Mouse (Mus musculus): ENCODE measurements around the gene Vav1.

DNA sequence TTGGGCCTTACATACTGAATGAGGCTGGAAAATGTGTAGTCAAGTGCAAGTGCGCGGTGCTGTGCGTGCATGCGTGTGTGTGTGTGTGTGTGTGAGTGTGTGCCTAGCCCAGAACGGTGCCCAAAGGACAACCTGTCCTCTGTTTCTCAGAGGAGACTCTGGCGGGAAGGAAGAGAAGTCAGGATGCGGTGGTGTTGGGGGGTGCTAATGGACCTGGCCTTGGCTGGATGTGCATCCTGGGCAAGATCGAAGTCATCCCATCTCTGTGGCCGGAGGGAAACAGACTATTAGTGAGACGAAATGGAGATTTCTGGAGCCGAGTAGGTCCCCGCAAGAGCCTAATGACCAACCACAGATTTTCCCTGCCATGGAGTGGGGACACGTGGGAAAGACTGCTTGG lies 30.1 kb upstream of the Vav1 start:
- TF ChIP-seq POLR2A (IDR thresholded peaks at IDR 0.05; ENCODE audit: borderline replicate concordance, extremely low read depth, low read depth, low read length) (no peak), CTCF (IDR thresholded peaks at IDR 0.05; ENCODE audit: insufficient read depth, low read length) (no peak)
